Mouse (Mus musculus) forebrain, embryonic 10.5 days (tissue): Measurements from ENCODE around the gene 1700001C19Rik. TPM values are rescaled to one million over a fixed set of nuclear protein-coding genes. Genes with fewer than 3 reads are reported as not detected.

Source experiments
- DNase-seq: peaks from one replicate; pipeline ENCODE4 v3.0.0-alpha.2; 2017; ENCODE audit warnings: low spot score; ENCODE audit errors: extremely low spot score
- H3K27ac ChIP-seq: fragments of 300-500 bp; sonication (generic); 2 replicates; pipeline ENCODE4 v1.5.1; 2016; ENCODE audit warnings: mild to moderate bottlenecking
- H3K27me3 ChIP-seq: fragments of 300-500 bp; sonication (generic); 2 replicates; pipeline ENCODE4 v1.6.1; 2016; ENCODE audit warnings: mild to moderate bottlenecking; ENCODE audit not compliant: poor library complexity, severe bottlenecking
- H3K36me3 ChIP-seq: fragments of 300-500 bp; sonication (generic); replicated peaks from 2 replicates; pipeline ENCODE4 v1.6.1; 2016; ENCODE audit warnings: mild to moderate bottlenecking, moderate library complexity
- H3K4me1 ChIP-seq: fragments of 300-500 bp; sonication (generic); 2 replicates; pipeline ENCODE4 v1.6.1; 2016
- H3K4me3 ChIP-seq: fragments of 300-500 bp; sonication (generic); 2 replicates; pipeline ENCODE4 v1.5.1; 2016; ENCODE audit warnings: mild to moderate bottlenecking, moderate library complexity
- H3K9me3 ChIP-seq: fragments of 300-500 bp; sonication (generic); 2 replicates; pipeline ENCODE4 v1.6.1; 2016; ENCODE audit warnings: mild to moderate bottlenecking, moderate library complexity
- WGBS: fragments of 180-500 bp; shearing (Covaris S2); methylation state at CpG from one replicate; pipeline ENCODE4 v1.1.7; 2016; 5-methylcytosine and 5-hydroxymethylcytosine counted together
- polyA plus RNA-seq: library from polyadenylated mRNA; unstranded; fragments of >200 nt; fragmentation: Nextera tagmentation; extraction: Ambion mirVana; gene quantifications from 2 replicates; pipeline ENCODE4 v1.2.1, GENCODE M21; 2016

Gene 1700001C19Rik
- polyA plus RNA-seq, 1 experiment from 2014 or later = not detected

- DNase-seq = no peak
- Histone ChIP-seq H3K4me3 (no peak overlapping the region), H3K36me3 (peaks cover 82% of the 10 kb centered on the region), H3K27me3 (0 out of 2 replicates have a peak, but pooled peaks cover 4% of the 10 kb centered on the region), H3K9me3 (no peaks in the 10 kb centered on the region), H3K27ac (no peak overlapping the region), H3K4me1 (peaks cover 20% of the 10 kb centered on the region)
- WGBS = 83% methylated on average over 15 of the region's 15 CpGs
Observed at GRCm38 (mm10) chr17:47378133-47378532, 59.0 kb downstream of the 1700001C19Rik start.

GRCm38 (mm10) chr17:47376779-47377280 is 60.3 kb downstream of the 1700001C19Rik start:
- H3K27me3 ChIP-seq = 0 out of 2 replicates have a peak, but pooled peaks cover 4% of the 10 kb centered on the region
- peaks cover 11% of the 10 kb centered on the region for H3K4me1 ChIP-seq
- H3K9me3 ChIP-seq = no peaks in the 10 kb centered on the region
- H3K36me3 ChIP-seq = peaks cover 95% of the 10 kb centered on the region
- DNase-seq = no peak
- H3K27ac ChIP-seq = no peak overlapping the region
- H3K4me3 ChIP-seq = no peak overlapping the region
- WGBS = 96% methylated on average over 6 of the region's 6 CpGs

- no peak overlapping the region for H3K27ac ChIP-seq
- H3K27me3 ChIP-seq = no peaks in the 10 kb centered on the region
- WGBS = 82% methylated on average over 6 of the region's 6 CpGs
- H3K9me3 ChIP-seq = no peaks in the 10 kb centered on the region
- H3K36me3 ChIP-seq = peaks cover 72% of the 10 kb centered on the region
- no peak for DNase-seq
- H3K4me1 ChIP-seq = peaks cover 15% of the 10 kb centered on the region
- no peak overlapping the region for H3K4me3 ChIP-seq
Observed at GRCm38 (mm10) chr17:47373991-47374390, 63.2 kb downstream of the 1700001C19Rik start.

GRCm38 (mm10) chr17:47371451-47371850 is 65.7 kb downstream of the 1700001C19Rik start:
- DNase-seq = peak; percentile 62
- 13% methylated on average over 4 of the region's 4 CpGs for WGBS
- H3K4me3 ChIP-seq = no peak overlapping the region
- no peak overlapping the region for H3K27ac ChIP-seq
- peaks cover 46% of the 10 kb centered on the region for H3K36me3 ChIP-seq
- H3K9me3 ChIP-seq = no peaks in the 10 kb centered on the region
- H3K4me1 ChIP-seq = peaks cover 15% of the 10 kb centered on the region
- H3K27me3 ChIP-seq = peaks cover 15% of the 10 kb centered on the region

- DNase-seq = no peak
- 2% methylated on average over 20 of the region's 20 CpGs for WGBS
- H3K4me3 ChIP-seq = peak overlapping the region; percentile 85
- peak overlapping the region; percentile 86 for H3K27ac ChIP-seq
- H3K27me3 ChIP-seq = peaks cover 34% of the 10 kb centered on the region
- peaks cover 23% of the 10 kb centered on the region for H3K36me3 ChIP-seq
- H3K9me3 ChIP-seq = no peaks in the 10 kb centered on the region
- H3K4me1 ChIP-seq = peaks cover 15% of the 10 kb centered on the region
Observed at GRCm38 (mm10) chr17:47369087-47369443, 68.1 kb downstream of the 1700001C19Rik start.

- Histone ChIP-seq H3K4me1 (peaks cover 15% of the 10 kb centered on the region), H3K36me3 (peaks cover 17% of the 10 kb centered on the region), H3K27ac (peak within 1 kb of the TSS; percentile 86), H3K4me3 (peak within 1 kb of the TSS; percentile 85), H3K9me3 (no peaks in the 10 kb centered on the region), H3K27me3 (peaks cover 34% of the 10 kb centered on the region)
- WGBS = 4% methylated on average over 35 of the region's 35 CpGs
- peak; percentile 92 for DNase-seq
Observed at GRCm38 (mm10) chr17:47368401-47369086, 68.6 kb downstream of the 1700001C19Rik start, which contains the start of gene Mrps10. Mrps10 (plus strand) TSS chr17:47368887.

Other genes starting within 250 kb of the 1700001C19Rik start
- gene Mrps10, start 68.5 kb downstream of the 1700001C19Rik start, polyA plus RNA-seq = 77.3 and 81.9 TPM in 2 replicates
- 1.3 and 1.5 TPM in 2 replicates for gene Guca1b, start 52.0 kb downstream of the 1700001C19Rik start, polyA plus RNA-seq
- 0.99 and 1.7 TPM in 2 replicates for gene Guca1a, start 36.8 kb downstream of the 1700001C19Rik start, polyA plus RNA-seq
- 0.22 and 0.37 TPM in 2 replicates for gene AI661453, start 761 bp downstream of the 1700001C19Rik start, polyA plus RNA-seq
- 32.5 and 33.3 TPM in 2 replicates for gene Taf8, start 64.9 kb upstream of the 1700001C19Rik start, polyA plus RNA-seq
- 296 and 313 TPM in 2 replicates for gene Ccnd3, start 67.7 kb upstream of the 1700001C19Rik start, polyA plus RNA-seq
- 43.2 and 45.4 TPM in 2 replicates for gene Bysl, start 174.1 kb upstream of the 1700001C19Rik start, polyA plus RNA-seq
- 43.4 and 47.5 TPM in 2 replicates for gene Med20, start 174.2 kb upstream of the 1700001C19Rik start, polyA plus RNA-seq
- gene Gm20517, start 174.2 kb upstream of the 1700001C19Rik start, polyA plus RNA-seq = 1.5 and 1.9 TPM in 2 replicates
- 5.0 and 6.0 TPM in 2 replicates for gene Usp49, start 193.3 kb upstream of the 1700001C19Rik start, polyA plus RNA-seq